Mouse (Mus musculus): ENCODE data around the gene Tff2.
A peak's percentile ranks its signal among the peaks of the same experiment; 100 is the strongest.

Tff2 gene

GRCm38 (mm10) chr17:31136291-31136690 lies 7.8 kb downstream of the Tff2 start:
- no peak for DNase-seq (ENCODE audit: low spot score)

DNA sequence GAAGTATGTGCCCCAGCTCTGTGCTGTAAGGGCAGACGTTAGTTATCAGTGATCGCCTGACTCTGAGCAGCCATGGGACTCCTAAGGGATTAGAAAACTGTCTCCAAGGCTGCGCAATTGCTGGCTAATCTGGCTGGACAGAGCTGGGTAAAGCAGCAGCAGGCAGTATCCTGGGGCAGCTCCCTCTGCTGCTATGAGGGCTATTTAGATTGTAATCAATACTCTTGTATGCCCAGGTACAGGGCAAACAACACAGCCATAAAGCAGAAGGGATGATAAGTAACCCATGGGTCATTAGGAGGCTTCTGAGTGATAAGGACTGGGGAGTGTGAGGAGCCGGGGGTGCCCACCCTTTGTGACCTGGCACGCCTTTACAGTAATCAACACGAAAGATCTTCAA lies 9.2 kb downstream of the Tff2 start:
- no peak for DNase-seq (ENCODE audit: low spot score)

- no peak for DNase-seq (ENCODE audit: low spot score)
These were observed 10.3 kb downstream of the Tff2 start for GRCm38 (mm10) chr17:31133776-31134175.

GRCm38 (mm10) chr17:31131269-31131821 lies 12.7 kb downstream of the Tff2 start:
- DNase-seq (ENCODE audit: low spot score), result no peak

GRCm38 (mm10) chr17:31129452-31129851 lies 14.6 kb downstream of the Tff2 start, which contains the start of gene Tff3:
Gene Tff3, minus strand, starts transcription at chr17:31129646.
- DNase-seq (ENCODE audit: low spot score), result no peak

DNA sequence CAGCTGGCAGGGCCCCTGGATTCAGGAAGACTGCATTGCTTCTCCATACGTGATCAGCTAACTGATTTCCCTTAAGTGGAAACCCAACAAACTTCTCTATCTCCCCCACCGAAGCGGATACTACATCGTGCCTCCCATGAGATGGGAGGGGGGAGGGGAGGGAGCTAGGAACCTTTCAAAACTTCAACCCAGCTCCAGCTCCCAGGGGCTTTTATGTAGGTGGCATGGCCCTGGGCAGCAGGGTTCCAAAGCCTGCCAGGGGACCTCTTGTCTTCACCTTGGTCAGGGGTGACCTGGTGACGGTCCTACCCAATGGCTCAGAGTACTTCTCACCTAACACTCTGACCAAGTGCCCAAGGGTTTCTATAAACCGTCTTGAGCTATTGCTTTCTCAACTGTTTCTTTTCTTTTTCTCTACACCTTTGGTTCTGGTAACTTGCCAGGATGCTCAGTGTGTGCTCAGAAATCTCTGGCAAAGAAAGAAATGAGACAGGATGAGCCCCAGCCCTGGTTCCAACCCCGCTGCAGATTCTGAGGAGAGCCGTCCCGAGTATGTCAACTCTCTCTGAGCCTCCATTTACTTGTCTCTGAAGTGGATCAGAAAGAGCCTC lies 15.3 kb downstream of the Tff2 start:
- DNase-seq (ENCODE audit: low spot score), result no peak

GRCm38 (mm10) chr17:31125548-31126266 lies 18.4 kb downstream of the Tff2 start:
- no peak for DNase-seq (ENCODE audit: low spot score)

- peak; percentile 21 for DNase-seq (ENCODE audit: low spot score)
These were observed 22.1 kb downstream of the Tff2 start for GRCm38 (mm10) chr17:31121975-31122374.

DNA sequence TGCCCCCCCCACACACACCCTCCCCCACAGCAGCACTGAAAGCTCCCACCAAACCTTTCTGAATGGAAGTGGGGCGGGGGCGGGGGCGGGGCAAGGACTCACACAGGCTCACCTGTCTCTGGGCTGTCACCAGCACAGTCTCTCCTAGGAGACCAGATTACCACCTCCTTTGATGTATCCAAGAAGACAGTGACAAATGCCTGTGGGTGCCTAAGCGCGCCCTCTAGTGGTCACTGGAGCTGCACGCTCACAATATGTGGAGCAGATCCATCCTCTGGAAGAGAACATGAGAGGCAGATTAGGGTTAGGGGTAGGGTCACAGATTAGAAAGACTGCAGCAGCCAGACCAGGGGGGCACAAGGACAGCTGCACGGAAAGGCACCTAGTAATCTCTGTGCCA lies 24.7 kb downstream of the Tff2 start:
- peak; percentile 66 for DNase-seq (ENCODE audit: low spot score)

DNA sequence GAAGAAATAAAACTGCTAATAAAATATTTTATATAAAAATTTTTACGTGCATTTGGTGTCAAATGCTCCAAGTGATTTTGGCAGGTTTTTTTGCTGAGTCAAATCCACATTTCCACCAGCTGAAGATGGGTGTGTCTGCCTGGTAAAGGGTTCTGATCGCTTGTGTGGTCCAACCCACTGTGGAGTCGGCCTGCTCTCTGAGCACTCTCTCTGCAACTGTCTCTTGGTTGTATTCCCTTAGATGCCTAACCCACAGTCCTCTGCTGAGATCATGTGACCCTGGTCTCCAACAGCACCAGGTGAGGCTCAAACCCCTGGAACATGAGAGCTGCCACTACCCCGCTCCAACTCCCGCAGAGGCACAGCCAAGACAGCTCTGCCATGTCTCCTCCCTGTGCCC lies 26.1 kb downstream of the Tff2 start:
- no peak for DNase-seq (ENCODE audit: low spot score)

GRCm38 (mm10) chr17:31116063-31116462 lies 28.0 kb downstream of the Tff2 start:
- no peak for DNase-seq (ENCODE audit: low spot score)

DNA sequence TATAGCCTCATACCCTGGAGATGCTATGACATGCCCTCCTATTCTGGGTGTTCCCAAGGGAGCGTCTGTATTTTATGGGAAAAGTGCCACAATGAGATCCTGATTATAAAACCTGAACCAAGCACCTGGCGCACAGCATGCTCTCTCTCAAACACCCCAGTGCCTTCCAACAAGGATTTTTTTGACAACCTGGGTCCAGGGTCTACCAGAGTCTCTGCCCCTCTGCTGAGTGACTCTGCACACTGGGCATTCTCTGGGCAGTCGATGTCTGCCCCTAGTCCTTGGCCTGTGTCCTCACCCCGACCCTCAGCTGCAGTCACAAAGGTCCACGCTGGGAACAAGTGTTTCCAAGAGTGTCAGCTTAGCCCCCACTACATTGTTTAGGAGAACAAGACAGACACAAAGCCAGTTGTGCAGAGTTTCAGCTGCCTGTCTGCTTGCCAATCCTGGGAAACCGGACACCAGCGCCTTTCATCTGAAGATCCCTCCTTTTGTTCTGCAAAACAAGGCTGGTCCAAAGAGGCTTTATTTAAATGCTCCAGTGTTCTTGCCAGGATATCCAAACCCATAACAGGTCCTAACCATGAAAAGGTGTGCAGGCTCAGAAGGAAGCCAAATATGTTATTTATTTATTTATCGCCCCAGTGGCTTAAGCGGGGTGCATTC lies 30.8 kb downstream of the Tff2 start:
- DNase-seq (ENCODE audit: low spot score), result no peak

GRCm38 (mm10) chr17:31108388-31108787 lies 35.7 kb downstream of the Tff2 start:
- DNase-seq (ENCODE audit: low spot score), result no peak

DNA sequence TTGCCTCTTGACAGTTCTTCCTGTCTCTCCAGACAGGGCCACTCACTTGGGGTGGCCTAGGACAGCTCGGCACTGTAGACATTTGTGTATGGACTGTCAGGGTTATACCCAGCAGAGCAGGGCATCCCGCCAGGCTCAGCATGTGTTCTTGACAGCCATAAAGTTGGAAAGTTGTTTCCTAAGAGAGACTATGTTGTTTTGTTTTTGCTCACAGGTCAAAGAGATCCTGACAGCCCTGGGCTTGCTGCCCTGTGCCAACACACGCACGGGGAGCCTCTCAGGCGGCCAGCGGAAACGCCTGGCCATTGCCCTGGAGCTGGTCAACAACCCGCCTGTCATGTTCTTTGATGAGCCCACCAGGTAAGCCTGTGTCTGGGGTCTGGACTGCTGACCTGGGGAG lies 40.3 kb downstream of the Tff2 start:
- DNase-seq (ENCODE audit: low spot score), result no peak

GRCm38 (mm10) chr17:31103007-31103570 lies 41.0 kb downstream of the Tff2 start:
- no peak for DNase-seq (ENCODE audit: low spot score)

DNA sequence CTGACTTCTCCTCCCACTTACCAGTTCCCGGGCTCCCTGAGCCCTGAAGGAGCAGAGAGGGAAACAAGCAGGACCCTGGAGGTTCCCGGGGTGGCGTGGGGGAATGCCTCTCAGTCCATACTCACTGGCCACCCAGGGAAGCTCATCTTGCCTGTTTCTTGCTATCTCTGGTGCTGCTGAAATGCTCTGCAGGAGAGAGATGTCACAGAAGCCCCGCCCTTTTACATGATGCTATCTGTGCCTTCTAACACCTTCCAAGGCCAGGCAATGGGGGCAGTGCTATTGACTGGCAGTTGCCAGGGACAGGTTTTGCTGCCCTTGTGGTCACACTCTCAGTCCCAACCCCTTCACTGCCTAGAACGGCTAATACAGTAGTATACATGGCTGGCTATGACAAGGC lies 45.3 kb downstream of the Tff2 start:
- DNase-seq (ENCODE audit: low spot score), result no peak

DNA sequence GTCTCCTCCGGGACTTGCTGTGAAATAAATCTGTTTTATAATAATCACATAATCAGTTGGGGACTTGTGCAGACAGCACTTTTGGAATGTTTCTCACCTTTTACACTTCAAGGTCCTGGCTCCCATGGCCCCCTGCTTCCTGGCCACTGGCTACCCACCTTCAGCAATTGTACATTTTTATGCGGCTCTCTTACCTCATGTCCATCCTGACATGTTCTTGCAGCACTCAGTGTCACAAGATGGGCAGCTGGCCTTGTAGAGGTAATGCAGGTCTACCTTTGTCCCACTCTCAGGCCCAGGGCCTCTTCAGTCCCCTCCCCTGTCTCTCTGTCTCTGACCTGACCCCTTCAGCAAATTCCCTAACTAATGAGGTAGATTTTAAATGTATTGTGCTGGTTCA lies 47.2 kb downstream of the Tff2 start:
- no peak for DNase-seq (ENCODE audit: low spot score)

DNA sequence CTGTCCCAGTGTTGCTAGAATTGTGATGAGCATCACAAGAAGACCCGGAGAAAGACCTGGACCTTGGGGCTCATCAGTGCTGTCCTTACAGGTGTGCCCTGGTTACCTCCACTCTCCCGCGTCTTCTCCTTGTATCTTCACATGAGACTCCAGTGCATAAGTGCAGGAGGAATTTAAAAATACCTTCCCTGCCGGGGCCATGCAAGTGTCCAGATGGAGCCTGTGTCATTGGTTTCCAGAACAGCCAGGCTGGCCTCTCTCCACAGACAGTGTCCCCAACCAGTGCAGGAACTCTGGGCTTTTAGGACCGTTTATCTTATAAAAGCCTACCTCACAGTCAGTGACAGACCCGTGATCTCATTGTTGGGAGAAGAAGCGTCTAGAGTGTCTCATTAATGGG lies 48.5 kb downstream of the Tff2 start:
- no peak for DNase-seq (ENCODE audit: low spot score)

DNA sequence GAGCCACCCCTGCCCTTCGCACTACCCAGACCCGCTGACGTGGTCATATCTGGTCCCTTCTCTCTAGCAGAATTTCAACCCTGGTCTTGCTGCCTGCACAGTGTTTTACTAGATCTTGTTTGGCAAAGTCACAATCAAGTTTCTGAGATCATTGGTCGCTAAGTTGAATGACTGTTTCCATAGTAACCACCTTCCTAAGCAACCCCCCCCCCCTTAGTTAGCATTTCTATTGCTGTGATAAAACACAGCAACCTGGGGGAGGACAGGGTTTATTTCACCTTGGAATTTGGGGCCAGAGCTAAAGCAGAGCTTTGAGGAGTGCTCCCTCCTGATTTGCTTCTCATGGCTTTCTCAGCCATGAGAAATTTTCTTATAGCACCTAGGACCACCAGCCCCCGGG lies 49.3 kb downstream of the Tff2 start:
- DNase-seq (ENCODE audit: low spot score), result no peak
